Mouse (Mus musculus): ENCODE measurements around the gene Deaf1.

Deaf1 gene

DNA sequence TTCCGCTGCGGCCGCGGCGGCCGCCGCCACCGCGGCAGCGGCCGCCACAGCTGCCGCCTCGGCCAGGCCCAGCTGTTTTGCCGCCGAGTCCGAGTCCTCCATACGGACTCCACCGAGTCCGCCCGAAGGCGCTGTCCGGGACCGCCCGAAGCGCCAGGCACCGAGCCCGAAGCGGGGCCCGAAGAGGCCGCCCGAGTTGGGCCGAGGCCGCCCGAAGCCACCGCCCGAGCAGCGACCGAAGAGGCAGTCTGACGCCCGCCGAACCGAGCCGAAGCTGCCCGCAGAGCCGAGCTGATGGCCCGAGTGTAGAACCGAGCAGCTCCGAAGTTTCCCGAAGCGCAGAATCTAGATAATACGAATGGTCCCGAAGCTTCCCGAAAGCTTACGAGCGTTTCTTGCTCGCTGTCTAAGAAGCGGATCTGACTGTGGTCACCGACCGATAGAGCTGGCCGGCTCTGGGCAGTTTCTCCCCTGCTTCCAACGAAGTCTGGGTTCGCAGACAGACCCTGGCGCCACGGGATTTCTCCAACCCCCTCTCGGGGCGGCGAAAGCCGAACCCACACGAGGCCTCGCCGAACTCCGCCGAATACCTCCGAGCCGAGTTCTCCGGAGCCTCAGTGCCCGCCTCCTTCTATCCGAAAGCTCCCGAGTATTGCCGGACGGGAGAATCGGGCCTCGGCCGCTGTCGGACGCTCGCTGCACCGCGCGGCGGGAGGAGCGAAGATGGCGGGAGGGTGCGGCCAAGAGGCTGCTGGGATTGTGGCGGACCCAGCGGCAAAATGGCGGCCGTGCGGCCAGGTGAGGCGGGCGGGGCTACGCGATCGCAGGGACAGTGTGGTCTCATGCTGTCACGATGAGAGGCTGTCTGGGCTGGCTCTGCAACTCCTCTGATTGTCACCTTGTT, at the start of gene Deaf1, which contains the start of gene Tmem80:
TSS of gene Deaf1 (minus strand) at position 222 of the 904 bp plus-strand sequence.
TSS of gene Tmem80 (plus strand) at position 271 of the 904 bp plus-strand sequence.
- peak; percentile 99 for DNase-seq

GRCm38 (mm10) chr7:141374399-141374798, 46.9 kb upstream of the Deaf1 start:
- no peak for DNase-seq

DNA sequence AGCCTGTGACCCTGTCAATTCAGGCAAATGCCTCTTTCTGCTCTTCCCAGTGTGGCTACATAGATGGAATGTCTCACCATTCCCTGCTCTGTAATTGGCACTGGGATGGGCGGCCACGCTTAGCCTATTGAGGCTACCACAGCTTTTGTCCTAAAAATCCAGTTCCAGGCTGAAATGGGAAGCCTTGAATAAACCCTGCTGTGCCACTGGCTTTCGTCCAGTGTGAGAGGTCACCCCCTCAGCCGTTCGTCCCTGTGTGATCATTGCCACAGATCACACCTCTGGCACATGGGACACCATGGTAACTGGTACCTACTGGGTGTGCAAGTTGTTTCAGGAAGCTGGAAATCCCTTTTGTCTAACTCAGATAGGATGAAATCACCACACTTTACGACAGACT, 46.1 kb upstream of the Deaf1 start:
- DNase-seq, result no peak

GRCm38 (mm10) chr7:141371942-141372595, 44.6 kb upstream of the Deaf1 start:
- no peak for DNase-seq

- DNase-seq, result no peak
Observed at GRCm38 (mm10) chr7:141369918-141370317, 42.4 kb upstream of the Deaf1 start.

DNA sequence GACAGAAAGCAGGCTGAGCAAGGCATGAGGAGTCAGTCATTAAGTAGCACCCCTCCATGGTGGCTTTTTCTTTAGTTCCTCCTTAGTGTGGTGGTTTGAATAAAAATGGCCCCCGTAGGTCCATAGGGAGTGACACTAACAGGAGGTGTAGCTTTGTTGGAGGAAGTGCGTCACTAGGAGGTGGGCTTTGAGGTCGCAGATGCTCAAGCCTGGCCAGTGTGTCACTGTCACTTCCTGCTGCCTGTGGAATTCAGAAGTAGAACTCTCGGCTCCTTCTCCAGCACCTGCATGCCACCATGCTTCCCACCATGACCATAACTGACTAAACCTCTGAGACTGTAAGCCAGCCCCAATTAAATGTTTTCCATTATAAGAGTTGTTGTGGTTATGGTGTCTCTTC, 39.9 kb upstream of the Deaf1 start:
- DNase-seq, result no peak

DNA sequence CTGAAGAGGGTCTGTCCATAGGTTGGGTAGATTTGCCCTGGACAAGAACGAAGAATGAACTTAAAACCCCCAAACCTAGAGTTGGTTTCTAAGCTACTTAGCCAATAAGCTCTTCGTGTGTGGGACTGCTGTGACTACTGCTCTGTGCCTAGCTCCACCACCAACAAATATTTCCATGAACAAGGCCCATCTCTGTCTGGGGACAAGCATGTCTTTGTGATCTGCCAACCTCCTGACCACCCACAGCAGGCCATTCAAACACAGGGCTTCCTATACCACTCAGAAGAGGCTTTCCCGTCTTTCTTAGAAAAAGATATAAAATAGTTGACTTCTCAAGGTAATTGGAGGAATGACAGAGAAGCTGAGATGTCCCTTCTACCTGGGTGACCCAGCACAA, 37.6 kb upstream of the Deaf1 start:
- no peak for DNase-seq

DNA sequence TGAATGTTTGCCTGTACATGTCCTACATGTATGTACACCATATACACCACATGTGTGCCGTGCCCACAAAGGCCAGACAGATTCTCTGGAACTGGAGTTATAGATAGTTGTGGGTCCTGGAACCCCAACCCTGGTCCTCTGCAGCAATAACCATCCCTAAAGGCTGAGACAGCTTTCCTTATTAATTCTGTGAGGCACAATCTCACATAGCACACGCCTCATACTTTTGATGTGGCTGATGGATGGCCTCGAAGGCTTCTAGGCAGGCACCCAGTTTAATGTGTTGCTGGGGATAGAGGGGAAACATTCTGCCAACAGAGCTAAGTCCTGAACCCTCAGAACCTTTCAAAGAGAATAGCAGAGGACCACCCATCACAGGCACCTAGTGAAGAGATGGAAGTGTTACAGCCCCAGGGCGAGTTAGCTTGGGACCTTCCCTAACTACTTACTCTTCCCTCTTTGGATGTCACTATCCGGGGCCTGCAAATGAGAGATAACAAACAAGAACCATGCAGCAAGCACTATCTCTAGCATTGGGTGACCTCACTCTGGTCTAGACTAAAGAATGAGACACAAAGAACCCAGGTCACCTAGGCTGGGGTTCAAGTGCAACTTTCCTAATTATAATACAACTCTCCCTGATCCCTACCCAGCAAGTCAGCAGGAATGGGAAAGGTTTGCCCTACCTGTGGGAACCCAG, 37.0 kb upstream of the Deaf1 start:
- DNase-seq, result no peak

DNA sequence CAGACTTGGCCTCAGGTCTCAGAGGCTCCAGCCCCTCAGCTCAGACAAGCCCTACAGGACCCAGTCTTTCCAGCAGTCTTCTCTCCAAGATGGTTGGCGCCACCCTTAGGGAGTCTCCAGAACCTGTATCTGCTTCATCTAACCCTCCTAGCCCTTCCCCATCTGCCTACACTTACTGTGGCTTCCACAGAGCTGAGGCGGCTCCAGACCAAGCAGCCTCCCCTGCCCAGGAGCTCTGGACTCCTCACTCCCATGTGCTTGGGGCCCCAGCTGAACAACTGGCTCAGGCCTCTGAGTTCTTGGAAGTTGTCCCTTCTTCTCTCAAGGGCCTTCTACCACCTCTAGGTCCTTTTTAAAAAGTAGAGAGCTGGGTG, 36.2 kb upstream of the Deaf1 start:
- DNase-seq, result no peak

- DNase-seq, result peak; percentile 82
Observed at GRCm38 (mm10) chr7:141363106-141363751, 35.7 kb upstream of the Deaf1 start.

GRCm38 (mm10) chr7:141361510-141361909, 34.0 kb upstream of the Deaf1 start:
- DNase-seq, result no peak

GRCm38 (mm10) chr7:141356971-141357370, 29.5 kb upstream of the Deaf1 start:
- no peak for DNase-seq

DNA sequence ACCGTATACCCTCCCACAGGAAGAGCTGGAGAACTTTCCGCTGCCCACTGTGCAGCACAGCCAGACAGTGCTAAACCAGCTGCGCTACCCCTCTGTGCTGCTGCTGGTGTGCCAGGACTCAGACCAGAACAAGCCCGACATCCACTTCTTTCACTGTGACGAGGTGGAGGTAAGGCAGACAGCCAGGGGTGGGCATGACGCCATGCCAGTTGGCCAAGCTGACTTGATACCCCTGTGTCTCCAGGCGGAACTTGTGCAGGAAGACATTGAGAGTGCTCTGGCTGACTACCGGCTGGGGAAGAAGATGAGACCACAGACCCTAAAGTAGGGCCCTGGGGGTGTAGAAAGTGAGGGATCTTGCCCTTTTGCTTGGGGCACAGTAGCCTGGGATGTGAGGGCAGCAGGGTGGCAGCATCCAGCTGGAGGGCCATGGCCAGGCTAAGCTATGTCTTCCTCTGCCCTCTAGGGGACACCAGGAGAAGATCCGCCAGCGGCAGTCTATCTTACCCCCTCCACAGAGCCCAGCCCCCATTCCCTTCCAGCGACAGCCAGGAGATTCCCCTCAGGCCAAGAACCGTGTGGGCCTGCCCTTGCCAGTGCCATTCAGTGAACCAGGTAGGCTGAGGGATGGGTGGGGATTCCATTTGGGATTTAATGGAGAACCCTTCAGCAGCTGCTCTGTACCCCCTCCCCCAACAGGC, 28.3 kb upstream of the Deaf1 start:
- no peak for DNase-seq

GRCm38 (mm10) chr7:141355051-141355450, 27.6 kb upstream of the Deaf1 start:
- no peak for DNase-seq

DNA sequence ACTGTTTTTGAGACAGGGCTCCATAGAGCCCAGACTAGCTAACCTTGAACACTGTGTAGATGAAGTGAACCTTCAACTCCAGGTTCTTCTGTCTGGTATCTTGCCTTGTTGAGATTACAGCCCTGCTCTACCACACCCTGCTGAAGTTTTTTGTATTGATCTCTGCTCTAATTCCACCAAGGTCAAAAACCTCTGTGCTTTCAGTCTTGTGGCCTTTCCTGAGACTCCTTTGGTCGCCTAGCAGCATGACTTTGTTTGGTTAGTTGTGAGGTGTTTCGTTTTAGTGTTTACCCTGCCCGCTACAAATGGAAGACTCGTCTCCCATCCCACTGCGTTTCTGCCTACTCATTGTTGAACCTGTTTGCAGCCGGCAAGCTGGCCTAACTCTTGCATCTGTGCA, 23.6 kb upstream of the Deaf1 start:
- no peak for DNase-seq

- no peak for DNase-seq
Observed at GRCm38 (mm10) chr7:141344787-141345186, 17.3 kb upstream of the Deaf1 start.

- DNase-seq, result no peak
Observed at GRCm38 (mm10) chr7:141343696-141344095, 16.2 kb upstream of the Deaf1 start.

- DNase-seq, result no peak
Observed at GRCm38 (mm10) chr7:141343230-141343629, 15.7 kb upstream of the Deaf1 start.

- DNase-seq, result no peak
Observed at GRCm38 (mm10) chr7:141341689-141342226, 14.3 kb upstream of the Deaf1 start.

- no peak for DNase-seq
Observed at GRCm38 (mm10) chr7:141340476-141340875, 13.0 kb upstream of the Deaf1 start.

DNA sequence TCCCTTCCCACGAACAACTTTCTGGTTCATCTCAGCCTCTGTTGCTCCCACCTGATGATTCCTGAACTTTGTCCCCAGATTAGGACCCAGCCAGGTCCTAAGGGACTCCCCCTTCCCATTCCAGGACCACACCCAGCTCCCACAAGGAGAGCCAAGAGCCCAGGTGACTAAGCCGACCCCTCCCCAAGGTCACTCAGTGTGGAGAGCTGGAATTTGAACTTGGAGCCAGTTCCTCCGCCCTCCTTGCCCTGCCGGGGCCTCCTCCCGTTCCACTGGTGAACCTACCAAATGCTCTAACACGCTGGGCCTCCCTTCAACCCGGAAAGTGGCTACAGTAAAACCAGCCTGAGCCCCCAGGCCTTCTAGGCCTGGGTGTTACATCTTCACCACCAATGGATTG, 12.5 kb upstream of the Deaf1 start:
- no peak for DNase-seq

All from embryo, embryonic 11 days (tissue).